Mouse (Mus musculus) layer of hippocampus, adult 9-10 months (tissue): ENCODE measurements around the gene Fbxo39.

Experiments used
- DNase-seq: peaks from one replicate; pipeline ENCODE4 v3.0.0; 2022; ENCODE audit warnings: low spot score

Gene Fbxo39

DNA sequence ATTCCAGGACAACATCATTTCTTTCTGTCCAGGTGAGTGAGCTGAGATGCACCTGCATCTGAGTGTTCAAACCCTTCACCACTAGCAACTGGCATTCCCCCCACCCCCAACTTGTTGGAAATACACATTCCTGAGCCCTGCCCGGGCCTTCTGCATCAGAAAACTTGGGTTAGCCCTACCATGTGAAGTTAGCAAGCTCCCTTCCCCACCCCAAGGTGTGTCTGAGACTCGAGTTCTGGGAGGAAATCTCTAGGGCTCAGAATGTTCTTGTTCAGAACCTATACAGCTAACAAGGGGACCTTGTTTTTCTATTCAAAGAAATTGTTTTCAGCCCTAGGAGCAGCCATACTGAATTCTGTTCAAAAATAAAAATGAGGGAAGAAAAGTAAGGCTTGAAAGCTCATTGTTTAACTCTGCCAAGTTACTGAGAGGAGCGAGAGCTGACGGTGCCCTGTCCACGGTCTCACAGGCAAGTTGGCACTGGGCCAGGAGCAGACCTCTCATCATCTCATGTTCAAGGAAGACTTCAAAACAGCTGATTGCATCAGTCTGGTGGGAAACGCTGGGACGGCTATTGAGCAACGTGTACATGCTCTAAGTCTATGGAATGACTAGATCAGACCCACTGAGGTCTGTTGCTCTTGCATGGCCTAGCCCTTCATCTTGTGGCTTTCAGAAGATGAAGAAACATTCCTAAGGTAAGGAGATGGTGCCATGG, 49.4 kb downstream of the Fbxo39 start:
- DNase-seq, result no peak

DNA sequence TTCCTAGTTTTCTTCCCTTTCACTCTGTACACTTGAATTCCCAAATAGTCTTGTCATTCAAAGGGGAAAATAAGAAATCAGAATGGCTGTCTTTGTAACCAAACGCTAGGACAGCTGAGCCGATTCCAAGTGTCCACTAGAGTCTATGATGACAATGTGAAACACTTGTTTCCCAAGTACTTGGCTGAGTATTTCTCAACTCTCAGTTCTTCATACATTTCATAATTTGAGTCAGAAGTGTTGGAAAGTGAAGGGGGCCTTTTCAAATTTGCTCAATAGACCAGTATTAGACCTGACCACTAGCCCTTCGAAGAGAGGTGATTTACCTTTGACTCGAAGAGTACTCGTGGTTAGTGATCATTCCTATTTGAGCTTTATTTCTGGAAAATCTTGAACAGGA, 50.3 kb downstream of the Fbxo39 start:
- no peak for DNase-seq

GRCm38 (mm10) chr11:72366126-72366525, 51.9 kb downstream of the Fbxo39 start:
- DNase-seq, result no peak

DNA sequence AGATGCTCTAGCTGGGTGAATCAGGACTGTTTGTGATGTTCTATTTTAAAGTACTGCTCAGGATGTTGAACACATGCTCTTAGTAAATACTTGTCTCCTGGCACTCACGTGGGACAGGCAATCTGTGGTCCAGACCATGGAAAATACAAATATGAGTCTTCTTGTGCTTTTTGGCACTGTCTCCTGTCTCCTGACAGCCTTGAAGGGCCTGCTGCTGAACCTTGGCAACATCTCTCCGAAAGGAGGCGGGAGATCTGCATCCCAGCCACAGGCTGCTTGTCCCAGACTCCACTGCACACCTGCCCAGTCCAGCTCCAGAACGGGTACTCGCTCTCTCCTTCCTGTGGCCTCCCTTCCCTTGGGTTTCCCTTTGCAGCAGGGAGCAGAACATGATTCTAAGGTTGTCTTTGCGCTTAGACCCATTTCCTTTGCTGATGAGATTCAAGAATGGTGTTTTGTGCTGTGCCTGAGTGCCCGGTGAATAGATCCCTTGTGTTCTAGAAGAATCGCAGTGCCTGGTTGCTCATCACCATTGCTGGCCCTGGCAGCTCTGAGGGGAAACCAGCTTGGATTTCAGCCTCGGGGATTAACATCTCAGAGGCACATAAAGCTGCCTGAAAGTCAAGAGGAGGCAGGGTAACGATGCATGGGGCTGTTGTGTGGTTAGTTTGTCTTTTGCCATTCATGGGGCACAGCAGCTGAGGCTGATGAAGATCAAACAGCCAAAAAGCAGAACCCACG, 53.9 kb downstream of the Fbxo39 start:
- DNase-seq, result no peak
